Mouse (Mus musculus): Measurements from ENCODE around the gene Akap13.

DNA sequence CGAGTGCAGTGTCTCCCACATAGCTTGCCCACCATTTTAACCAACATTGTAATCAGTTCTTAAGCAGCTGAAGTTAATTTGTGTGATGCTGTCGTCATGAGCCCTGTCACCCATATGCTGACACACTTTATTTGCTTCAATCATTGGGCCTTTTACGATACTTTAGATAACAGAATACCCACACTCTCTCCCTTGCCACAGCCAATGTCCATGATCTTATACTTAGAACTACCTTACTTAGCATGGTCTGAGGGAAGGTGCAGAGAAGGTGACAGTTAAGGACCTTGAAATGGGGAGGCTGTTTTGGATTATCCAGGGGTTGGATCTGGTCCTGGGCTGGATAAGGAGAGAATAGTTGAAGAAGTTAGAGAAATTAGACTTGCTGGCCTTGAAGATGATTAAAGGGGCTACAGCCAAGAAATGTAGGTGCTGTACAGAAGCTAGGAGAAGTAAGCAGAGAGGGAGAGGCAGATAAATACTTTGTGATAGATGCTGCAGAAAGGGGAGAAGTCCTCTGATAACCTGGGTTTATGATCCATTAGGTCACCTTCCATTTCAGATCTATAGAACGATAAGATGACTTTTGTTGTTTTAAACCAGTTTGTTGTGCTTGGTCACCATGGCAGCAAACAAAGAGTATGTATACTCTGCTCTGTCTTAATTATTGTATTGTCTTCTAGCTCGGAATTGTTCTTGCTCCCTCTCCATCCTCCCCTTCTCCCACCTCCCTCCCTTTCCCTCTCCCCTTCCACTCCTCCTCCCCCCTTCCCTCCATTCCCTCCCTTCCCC lies 53.9 kb downstream of the Akap13 start:
- TF ChIP-seq CTCF (conservative IDR thresholded peaks at IDR 0.05; ENCODE audit: insufficient read depth, insufficient read length, low read depth, low read length), result no peak
- TF ChIP-seq POLR2A (IDR thresholded peaks at IDR 0.05; ENCODE audit: low read depth, low read length), result no peak
